ENCODE assay signal across 7 mouse cellular contexts in the genomic region with DNA sequence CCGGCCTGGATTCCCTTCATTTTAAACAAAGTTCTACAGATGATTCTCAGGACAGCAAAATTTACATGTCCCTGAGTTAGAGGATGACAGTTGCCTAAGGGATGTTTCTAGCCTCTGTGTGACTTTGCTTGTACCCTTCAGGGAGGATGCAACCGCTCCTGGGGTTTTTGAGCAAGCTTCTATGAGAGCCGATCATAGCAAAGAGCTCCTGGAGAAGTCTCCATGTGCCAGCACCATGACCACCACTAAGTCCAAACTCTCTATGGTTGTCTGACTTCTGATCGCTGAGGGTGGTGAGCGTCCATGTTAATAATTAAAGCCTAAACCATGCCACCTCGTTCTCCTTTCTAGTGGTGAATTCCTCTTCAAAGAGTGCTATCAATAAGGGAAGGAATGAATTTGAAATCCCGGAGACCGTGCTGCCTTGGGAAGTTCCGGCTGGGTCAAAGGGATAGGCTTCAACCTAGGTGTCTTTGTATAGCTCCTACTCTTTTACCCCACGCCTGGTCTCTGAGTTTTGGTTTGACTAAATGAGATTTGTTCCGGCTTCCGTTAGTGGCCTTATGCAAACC. TPM values are rescaled to one million over a fixed set of nuclear protein-coding genes. Genes with fewer than 3 reads are reported as not detected.
DNase-seq lines count a peak whose midpoint lies in the region; ATAC-seq and TF ChIP-seq lines count a peak whose summit lies in the region.

No protein-coding gene starts in this region.

- no peak for TF ChIP-seq EP300 in stomach, postnatal 0 days (optimal IDR thresholded peaks at IDR 0.05)

- no peak overlapping the region for H3K27ac ChIP-seq in neural tube, embryonic 11.5 days (ENCODE audit: low read depth, low read length)
- no peak overlapping the region for H3K27ac ChIP-seq in hindbrain, embryonic 11.5 days (ENCODE audit: low read depth, low read length)
- no peak overlapping the region for H3K27ac ChIP-seq in limb, embryonic 15.5 days
- H3K27ac ChIP-seq in stomach, postnatal 0 days (replicated peaks): peak overlapping the region; percentile 45

- H3K4me1 ChIP-seq in neural tube, embryonic 11.5 days (ENCODE audit: control insufficient read depth, insufficient read depth, low read length): peaks cover 4% of the 10 kb centered on the region; the same call in 1 of the 2 replicates
- H3K4me1 ChIP-seq in hindbrain, embryonic 11.5 days (replicated peaks; ENCODE audit: control insufficient read depth, insufficient read depth, low read length): 0 out of 2 replicates have a peak, but pooled peaks cover 4% of the 10 kb centered on the region
- peaks cover 22% of the 10 kb centered on the region for H3K4me1 ChIP-seq in limb, embryonic 15.5 days
- H3K4me1 ChIP-seq in stomach, postnatal 0 days (replicated peaks; ENCODE audit: control insufficient read depth, insufficient read depth): 0 out of 2 replicates have a peak, but pooled peaks cover 2% of the 10 kb centered on the region

- no peaks in the 10 kb centered on the region for H3K9me3 ChIP-seq in neural tube, embryonic 11.5 days (ENCODE audit: control insufficient read depth, low read length)
- H3K9me3 ChIP-seq in hindbrain, embryonic 11.5 days (ENCODE audit: control insufficient read depth, low read length): no peaks in the 10 kb centered on the region
- H3K9me3 ChIP-seq in limb, embryonic 15.5 days: no peaks in the 10 kb centered on the region
- no peaks in the 10 kb centered on the region for H3K9me3 ChIP-seq in stomach, postnatal 0 days (ENCODE audit: control insufficient read depth, low read length)

- 24% methylated on average over 12 of the region's 12 CpGs for WGBS in neural tube, embryonic 11.5 days
- WGBS in hindbrain, embryonic 11.5 days: 25% methylated on average over 12 of the region's 12 CpGs
- WGBS in limb, embryonic 15.5 days: 36% methylated on average over 12 of the region's 12 CpGs
- 35% methylated on average over 12 of the region's 12 CpGs for WGBS in stomach, postnatal 0 days

- TF ChIP-seq CTCF in stomach, postnatal 0 days (IDR thresholded peaks at IDR 0.05; ENCODE audit: low read depth): no peak

- peak overlapping the region; percentile 24; the same call in 1 of the 2 replicates for H3K4me3 ChIP-seq in neural tube, embryonic 11.5 days (ENCODE audit: low read depth, low read length)
- H3K4me3 ChIP-seq in hindbrain, embryonic 11.5 days (ENCODE audit: low read depth, low read length): no peak overlapping the region; the same call in 1 of the 2 replicates
- H3K4me3 ChIP-seq in limb, embryonic 15.5 days: peak overlapping the region; percentile 27
- peak overlapping the region; percentile 39 for H3K4me3 ChIP-seq in stomach, postnatal 0 days (ENCODE audit: low read depth, low read length)

- peak overlapping the region; percentile 43 for H3K4me2 ChIP-seq in neural tube, embryonic 11.5 days (ENCODE audit: low read depth)
- peak overlapping the region; percentile 36 for H3K4me2 ChIP-seq in hindbrain, embryonic 11.5 days (replicated peaks; ENCODE audit: low read depth, low read length)
- peak overlapping the region; percentile 47 for H3K4me2 ChIP-seq in limb, embryonic 15.5 days
- H3K4me2 ChIP-seq in stomach, postnatal 0 days (replicated peaks; ENCODE audit: low read depth): peak overlapping the region; percentile 67

- no peak overlapping the region for H3K9ac ChIP-seq in neural tube, embryonic 11.5 days (ENCODE audit: low read length)
- H3K9ac ChIP-seq in hindbrain, embryonic 11.5 days (ENCODE audit: low read depth, low read length): no peak overlapping the region
- H3K9ac ChIP-seq in limb, embryonic 15.5 days: no peak overlapping the region
- no peak overlapping the region for H3K9ac ChIP-seq in stomach, postnatal 0 days (ENCODE audit: low read length)

- no peaks in the 10 kb centered on the region for H3K36me3 ChIP-seq in neural tube, embryonic 11.5 days (ENCODE audit: control insufficient read depth, insufficient read depth, low read length)
- no peaks in the 10 kb centered on the region for H3K36me3 ChIP-seq in hindbrain, embryonic 11.5 days (ENCODE audit: control insufficient read depth, insufficient read depth, low read length)
- H3K36me3 ChIP-seq in limb, embryonic 15.5 days: no peaks in the 10 kb centered on the region
- no peaks in the 10 kb centered on the region for H3K36me3 ChIP-seq in stomach, postnatal 0 days (ENCODE audit: control insufficient read depth, insufficient read depth, low read length)

- ATAC-seq in neural tube, embryonic 11.5 days (ENCODE audit: insufficient read depth, low FRiP score, low TSS enrichment): no peak
- ATAC-seq in hindbrain, embryonic 11.5 days (ENCODE audit: low FRiP score): no peak
- no peak for ATAC-seq in limb, embryonic 15.5 days (ENCODE audit: insufficient number of reproducible peaks, low FRiP score, low TSS enrichment, low read depth)
- ATAC-seq in stomach, postnatal 0 days (ENCODE audit: low FRiP score, low TSS enrichment): no peak

- peaks cover 30% of the 10 kb centered on the region for H3K27me3 ChIP-seq in neural tube, embryonic 11.5 days (ENCODE audit: control insufficient read depth, insufficient read depth, low read length)
- peaks cover 32% of the 10 kb centered on the region for H3K27me3 ChIP-seq in hindbrain, embryonic 11.5 days (ENCODE audit: control insufficient read depth, insufficient read depth, low read length)
- peaks cover 49% of the 10 kb centered on the region for H3K27me3 ChIP-seq in limb, embryonic 15.5 days
- H3K27me3 ChIP-seq in stomach, postnatal 0 days (ENCODE audit: control insufficient read depth, insufficient read depth, low read length): no peaks in the 10 kb centered on the region

- DNase-seq in neural tube, embryonic 11.5 days (ENCODE audit: low spot score): no peak
- no peak for DNase-seq in neural tube, embryonic 10.5 days (ENCODE audit: extremely low spot score, low spot score)
- DNase-seq in hindbrain, embryonic 11.5 days (ENCODE audit: low spot score): no peak
- DNase-seq in stomach, postnatal 0 days (ENCODE audit: low spot score): no peak
- DNase-seq in right cerebral cortex, postnatal 10 days (ENCODE audit: low spot score in 2 of 2): no peak
- DNase-seq in layer of hippocampus, postnatal 10 days (ENCODE audit: low spot score in 2 of 2): no peak

RNA-seq across cellular contexts. Expression of a gene that starts 4.9 kb away (rescaled TPM):
- 0.38 TPM in 1 of 2 replicates, not detected in the other for polyA plus RNA-seq in neural tube, embryonic 11.5 days (2014; fragmentation: Nextera tagmentation; extraction: Ambion mirVana)
- 0.80 and 0.85 TPM in 2 replicates for polyA plus RNA-seq in hindbrain, embryonic 11.5 days (2014; fragmentation: Nextera tagmentation; extraction: Ambion mirVana)
- 0.83 and 2.0 TPM in 2 replicates for polyA plus RNA-seq in limb, embryonic 15.5 days (2015; fragmentation: Nextera tagmentation; extraction: Ambion mirVana)
- polyA plus RNA-seq in stomach, postnatal 0 days (2015; fragmentation: Nextera tagmentation; extraction: Ambion mirVana): 350 and 369 TPM in 2 replicates
- total RNA-seq in layer of hippocampus, postnatal 10 days (2021): 1 to 10 TPM; 2.4 to 4.8 TPM

RNA-seq across cellular contexts. Expression of a gene that starts 8.7 kb away (rescaled TPM):
- 2.3 and 2.5 TPM in 2 replicates for polyA plus RNA-seq in neural tube, embryonic 11.5 days (2014; fragmentation: Nextera tagmentation; extraction: Ambion mirVana)
- polyA plus RNA-seq in hindbrain, embryonic 11.5 days (2014; fragmentation: Nextera tagmentation; extraction: Ambion mirVana): 3.4 TPM in 2 replicates
- 6.2 and 7.4 TPM in 2 replicates for polyA plus RNA-seq in limb, embryonic 15.5 days (2015; fragmentation: Nextera tagmentation; extraction: Ambion mirVana)
- polyA plus RNA-seq in stomach, postnatal 0 days (2015; fragmentation: Nextera tagmentation; extraction: Ambion mirVana): 2.3 and 2.6 TPM in 2 replicates
- total RNA-seq in layer of hippocampus, postnatal 10 days (2021): 1,000 to 10,000 TPM; 1,430 to 1,457 TPM

RNA-seq across cellular contexts. Expression of a gene that starts 11.5 kb away (rescaled TPM):
- polyA plus RNA-seq in neural tube, embryonic 11.5 days (2014; fragmentation: Nextera tagmentation; extraction: Ambion mirVana): 9.0 and 9.6 TPM in 2 replicates
- polyA plus RNA-seq in hindbrain, embryonic 11.5 days (2014; fragmentation: Nextera tagmentation; extraction: Ambion mirVana): 7.8 and 8.8 TPM in 2 replicates
- 9.9 and 13.1 TPM in 2 replicates for polyA plus RNA-seq in limb, embryonic 15.5 days (2015; fragmentation: Nextera tagmentation; extraction: Ambion mirVana)
- polyA plus RNA-seq in stomach, postnatal 0 days (2015; fragmentation: Nextera tagmentation; extraction: Ambion mirVana): 6.9 and 7.7 TPM in 2 replicates
- 10 to 100 TPM; 10.9 to 12.0 TPM for total RNA-seq in layer of hippocampus, postnatal 10 days (2021)

RNA-seq across cellular contexts. Expression of a gene that starts 16.1 kb away (rescaled TPM):
- 33.1 and 35.7 TPM in 2 replicates for polyA plus RNA-seq in neural tube, embryonic 11.5 days (2014; fragmentation: Nextera tagmentation; extraction: Ambion mirVana)
- polyA plus RNA-seq in hindbrain, embryonic 11.5 days (2014; fragmentation: Nextera tagmentation; extraction: Ambion mirVana): 29.1 and 31.2 TPM in 2 replicates
- 50.2 and 60.0 TPM in 2 replicates for polyA plus RNA-seq in limb, embryonic 15.5 days (2015; fragmentation: Nextera tagmentation; extraction: Ambion mirVana)
- 28.2 and 30.5 TPM in 2 replicates for polyA plus RNA-seq in stomach, postnatal 0 days (2015; fragmentation: Nextera tagmentation; extraction: Ambion mirVana)
- total RNA-seq in layer of hippocampus, postnatal 10 days (2021): 10 to 100 TPM; 30.3 to 31.5 TPM

RNA-seq across cellular contexts. Expression of a gene that starts 54.8 kb away (rescaled TPM):
- 35.4 and 39.9 TPM in 2 replicates for polyA plus RNA-seq in neural tube, embryonic 11.5 days (2014; fragmentation: Nextera tagmentation; extraction: Ambion mirVana)
- polyA plus RNA-seq in hindbrain, embryonic 11.5 days (2014; fragmentation: Nextera tagmentation; extraction: Ambion mirVana): 41.1 and 42.3 TPM in 2 replicates
- 17.3 and 25.2 TPM in 2 replicates for polyA plus RNA-seq in limb, embryonic 15.5 days (2015; fragmentation: Nextera tagmentation; extraction: Ambion mirVana)
- 7.5 TPM in 2 replicates for polyA plus RNA-seq in stomach, postnatal 0 days (2015; fragmentation: Nextera tagmentation; extraction: Ambion mirVana)
- total RNA-seq in layer of hippocampus, postnatal 10 days (2021): 10 to 100 TPM; 24.5 to 29.1 TPM

Comparison
In these comparisons a context has a peak if more than half of its experiments do, and no peak if none do; other contexts are left out.
1. RNA of a gene that starts 4.9 kb away (polyA plus RNA-seq): 350 to 369 TPM in stomach, postnatal 0 days; 0.83 to 2.0 TPM in limb, embryonic 15.5 days, 0.80 to 0.85 TPM in hindbrain, embryonic 11.5 days and 0.38 TPM in neural tube, embryonic 11.5 days; every median in the first group is over 100 times any median in the second.
2. Peak in every context shown above with its lines, with median percentiles within 50 percentile points of each other: H3K4me2 ChIP-seq.